Comparison of ENCODE assay signal across 1 mouse cellular context in the genomic region with DNA sequence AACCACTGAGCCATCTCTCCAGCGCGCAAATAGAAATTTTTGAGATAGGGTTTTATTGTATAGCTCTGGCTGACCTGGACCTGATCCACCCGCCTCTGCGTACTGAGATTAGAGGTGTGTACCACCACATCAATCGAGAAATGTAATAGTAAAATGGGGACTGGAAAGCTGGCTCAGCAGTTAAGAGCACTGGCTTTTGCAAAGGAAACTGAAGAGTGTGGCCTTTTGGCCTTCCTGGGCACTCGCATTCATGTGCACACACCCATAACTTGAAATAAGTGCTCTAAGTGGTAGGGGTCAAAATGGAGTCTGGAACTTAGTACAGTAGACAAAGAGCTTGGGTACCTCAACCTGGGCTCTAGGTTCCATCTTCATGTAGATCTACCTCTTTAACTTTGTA.
TF ChIP-seq lines count a peak whose summit lies in the region.

No protein-coding gene starts in this region.

TF ChIP-seq in CH12.LX, 34 proteins besides CTCF, POLR2A, EP300 and RAD21:
- TF ChIP-seq IRF4 (IDR thresholded peaks at IDR 0.05; ENCODE audit: low read depth, low read length) (no peak), MYC (IDR thresholded peaks at IDR 0.05; ENCODE audit: low read depth, low read length) (no peak), KAT2A (IDR thresholded peaks at IDR 0.05; ENCODE audit: insufficient replicate concordance, low read length) (no peak), USF2 (conservative IDR thresholded peaks at IDR 0.05; ENCODE audit: low read depth, low read length) (no peak), USF1 (IDR thresholded peaks at IDR 0.05; ENCODE audit: low read depth, low read length) (no peak), GABPA (IDR thresholded peaks at IDR 0.05; ENCODE audit: insufficient replicate concordance, low read depth, low read length) (no peak), UBTF (IDR thresholded peaks at IDR 0.05; ENCODE audit: low read depth, low read length) (no peak), HCFC1 (IDR thresholded peaks at IDR 0.05; ENCODE audit: low read depth, low read length) (no peak), ZC3H11A (IDR thresholded peaks at IDR 0.05; ENCODE audit: low read depth, low read length) (no peak), NRF1 (IDR thresholded peaks at IDR 0.05; ENCODE audit: low read depth, low read length) (no peak), TBP (conservative IDR thresholded peaks at IDR 0.05; ENCODE audit: low read depth, low read length) (no peak), E2F4 (IDR thresholded peaks at IDR 0.05; ENCODE audit: insufficient replicate concordance, low read depth, low read length) (no peak), ELF1 (IDR thresholded peaks at IDR 0.05; ENCODE audit: low read depth, low read length) (no peak)
TF ChIP-seq in CH12.LX: peak in this region for 0.
